Mouse (Mus musculus) liver, embryonic 14.5 days (tissue): ENCODE results near the gene Mepce. TPM values are rescaled to one million over a fixed set of nuclear protein-coding genes. Genes with fewer than 3 reads are reported as not detected.

Experiments
- ATAC-seq: fragments of 200-750 bp; cut with Nextera tagmentation; 2 replicates; pipeline ENCODE4 v1.8.0; 2017; ENCODE audit warnings: moderate number of reproducible peaks, mild to moderate bottlenecking, moderate library complexity; ENCODE audit not compliant: insufficient read depth
- DNase-seq, 3 experiments: peaks; one replicate each; pipeline ENCODE4 v3.0.0-alpha.2; 2012 to 2013; ENCODE audit warnings: low read depth in 3 of 3, low spot score in 3 of 3
- H3K27ac ChIP-seq: fragments of 300-500 bp; sonication (generic); 2 replicates; pipeline ENCODE4 v1.5.1; 2014; ENCODE audit warnings: moderate library complexity, mild to moderate bottlenecking, control low read depth, inconsistent platforms
- H3K27me3 ChIP-seq: fragments of 300-500 bp; sonication (generic); 2 replicates; pipeline ENCODE4 v1.6.1; 2014; ENCODE audit warnings: mild to moderate bottlenecking, low read length, moderate library complexity; ENCODE audit not compliant: control insufficient read depth, insufficient read depth
- H3K36me3 ChIP-seq: fragments of 300-500 bp; sonication (generic); replicated peaks from 2 replicates; pipeline ENCODE4 v1.6.1; 2014; ENCODE audit warnings: low read depth; ENCODE audit not compliant: control insufficient read depth, insufficient read depth
- H3K4me1 ChIP-seq, 2 experiments: fragments of 200-500 bp in 1 of 2; fragments of 300-500 bp in 1 of 2; sonication (generic) in 1 of 2; replicated peaks; 2 replicates each; pipeline ENCODE4 v1.6.1; 2012 to 2014; ENCODE audit warnings: antibody characterized with exemption in 1 of 2, inconsistent platforms in 1 of 2, low read length in 1 of 2; ENCODE audit not compliant: control insufficient read depth in 2 of 2, insufficient read depth in 2 of 2
- H3K4me2 ChIP-seq: fragments of 300-500 bp; sonication (generic); 2 replicates; pipeline ENCODE4 v1.6.1; 2014; ENCODE audit warnings: low read depth, mild to moderate bottlenecking, control low read depth, moderate library complexity
- H3K4me3 ChIP-seq, 2 experiments: fragments of 200-500 bp in 1 of 2; fragments of 300-500 bp in 1 of 2; sonication (generic) in 1 of 2; 2 replicates each; pipeline ENCODE4 v1.5.1; 2012 to 2014; ENCODE audit warnings: low read depth in 2 of 2, low read length in 2 of 2, mild to moderate bottlenecking in 2 of 2, control low read depth in 1 of 2, inconsistent platforms in 1 of 2, moderate library complexity in 1 of 2; ENCODE audit not compliant: insufficient read depth in 1 of 2
- H3K9ac ChIP-seq: fragments of 300-500 bp; sonication (generic); replicated peaks from 2 replicates; pipeline ENCODE4 v1.6.1; 2014; ENCODE audit warnings: mild to moderate bottlenecking, control low read depth, moderate library complexity
- H3K9me3 ChIP-seq: fragments of 300-500 bp; sonication (generic); 2 replicates; pipeline ENCODE4 v1.6.1; 2016; ENCODE audit warnings: low read length, mixed read lengths; ENCODE audit not compliant: control insufficient read depth
- CTCF ChIP-seq: IDR thresholded peaks from 2 replicates; pipeline ENCODE4 v1.5.1; 2016; ENCODE audit warnings: antibody characterized with exemption, low read depth, control low read depth
- EP300 ChIP-seq: IDR thresholded peaks from 2 replicates; pipeline ENCODE4 v1.6.1; 2016; ENCODE audit warnings: antibody characterized with exemption, low read depth
- WGBS: fragments of 180-500 bp; shearing (Covaris S2); extraction: QIAGEN DNeasy Blood & Tissue Kit; methylation state at CpG from one replicate; pipeline ENCODE4 v1.1.7; 2014; ENCODE audit not compliant: insufficient replicate concordance; 5-methylcytosine and 5-hydroxymethylcytosine counted together
- polyA plus RNA-seq, 2 experiments: library from polyadenylated mRNA; depleted of rRNA in 1 of 2; stranded (reverse) in 1 of 2; unstranded in 1 of 2; fragments of >200 nt; fragmentation: Nextera tagmentation in 1 of 2; extraction: Ambion mirVana in 1 of 2; gene quantifications; 2 replicates each; pipeline versions ENCODE4 v1.2.1 to v1.2.3; 2012 to 2014

Mepce gene
- polyA plus RNA-seq, 2 experiments, result 6.4 to 13.3 TPM

DNA sequence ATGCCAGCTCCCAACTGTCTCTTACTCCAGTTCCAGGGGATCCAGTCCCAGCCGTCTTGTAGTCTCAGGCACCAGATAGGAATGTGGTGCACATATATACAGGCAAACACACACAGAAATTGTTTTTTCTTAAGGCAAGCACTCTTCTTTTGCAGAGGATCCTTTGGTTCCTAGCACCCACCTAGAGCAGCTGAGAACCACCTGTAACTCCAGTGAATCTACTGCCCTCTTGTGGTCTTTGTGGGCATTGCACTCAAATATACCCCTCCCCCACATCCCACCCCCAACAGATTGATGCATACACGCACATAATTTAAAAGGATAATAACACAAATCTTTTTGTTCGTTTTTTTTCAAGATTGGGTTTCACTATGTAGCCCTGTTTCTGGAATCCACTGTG is 21.2 kb downstream of the Mepce start:
- Histone ChIP-seq H3K27ac (no peak overlapping the region), H3K4me2 (no peak overlapping the region), H3K9me3 (no peaks in the 10 kb centered on the region), H3K4me1 (no peaks in the 10 kb centered on the region), H3K9ac (no peak overlapping the region), H3K4me3 (no peak overlapping the region), H3K36me3 (no peaks in the 10 kb centered on the region), H3K27me3 (no peaks in the 10 kb centered on the region)
- DNase-seq (no peak), ATAC-seq (no peak)
- peak; percentile 79 for TF ChIP-seq CTCF
- TF ChIP-seq EP300, result no peak
- WGBS, result 52% methylated on average over 3 of the region's 3 CpGs

GRCm38 (mm10) chr5:137764609-137765340 is 22.7 kb downstream of the Mepce start:
- Histone ChIP-seq H3K4me3 (no peak overlapping the region), H3K4me1 (no peaks in the 10 kb centered on the region), H3K27me3 (no peaks in the 10 kb centered on the region), H3K9ac (no peak overlapping the region), H3K36me3 (no peaks in the 10 kb centered on the region), H3K4me2 (no peak overlapping the region), H3K27ac (no peak overlapping the region), H3K9me3 (no peaks in the 10 kb centered on the region)
- 64% methylated on average over 9 of the region's 9 CpGs for WGBS
- no peak for DNase-seq
- no peak for TF ChIP-seq EP300
- TF ChIP-seq CTCF, result no peak
- no peak for ATAC-seq

GRCm38 (mm10) chr5:137759971-137760412 is 27.5 kb downstream of the Mepce start:
- Histone ChIP-seq H3K36me3 (peaks cover 33% of the 10 kb centered on the region), H3K4me2 (no peak overlapping the region), H3K4me3 (no peak overlapping the region), H3K27me3 (no peaks in the 10 kb centered on the region), H3K9me3 (no peaks in the 10 kb centered on the region), H3K9ac (no peak overlapping the region), H3K4me1 (no peaks in the 10 kb centered on the region), H3K27ac (no peak overlapping the region)
- ATAC-seq (peak; percentile 61), DNase-seq (peak; percentile 68 to 75 (median 73))
- TF ChIP-seq CTCF (peak; percentile 98), EP300 (no peak)
- 41% methylated on average over 4 of the region's 4 CpGs for WGBS

GRCm38 (mm10) chr5:137758921-137759534 is 28.4 kb downstream of the Mepce start:
- TF ChIP-seq EP300, result no peak
- TF ChIP-seq CTCF, result no peak
- no peak for ATAC-seq

DNA sequence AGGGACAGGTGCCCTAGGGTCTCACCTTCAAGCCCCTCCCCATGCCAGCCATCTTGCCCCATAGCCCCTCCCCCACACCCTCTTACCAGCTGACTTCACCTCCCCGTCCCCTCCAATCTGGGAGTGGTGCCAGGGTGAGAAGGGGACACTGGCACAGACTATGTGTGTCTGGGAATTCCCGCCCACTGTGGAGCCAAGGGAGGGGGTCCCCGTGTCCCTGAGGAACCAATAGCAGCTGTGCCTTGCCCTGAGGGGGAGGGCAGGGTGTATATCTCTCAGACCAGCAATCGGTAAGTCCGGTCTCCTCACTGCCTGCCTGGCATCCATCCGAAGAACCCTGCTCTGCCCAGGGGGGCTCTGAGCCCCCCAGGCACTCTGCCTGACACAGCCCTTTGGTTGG is 29.6 kb downstream of the Mepce start:
- no peak for ATAC-seq

More at GRCm38 (mm10) chr5:137758921-137759534, 28.4 kb downstream of the Mepce start:
- WGBS, result 86% methylated on average over 19 of the region's 19 CpGs
- no peak overlapping the region for H3K27ac ChIP-seq
- H3K4me3 ChIP-seq, result no peak overlapping the region
- no peaks in the 10 kb centered on the region for H3K27me3 ChIP-seq
- no peaks in the 10 kb centered on the region for H3K9me3 ChIP-seq
- DNase-seq, result no peak
- H3K36me3 ChIP-seq, result peaks cover 34% of the 10 kb centered on the region
- no peak overlapping the region for H3K4me2 ChIP-seq
- no peaks in the 10 kb centered on the region for H3K4me1 ChIP-seq
- no peak overlapping the region for H3K9ac ChIP-seq

More for the DNA sequence above, 29.6 kb downstream of the Mepce start:
- H3K4me1 ChIP-seq, result no peaks in the 10 kb centered on the region
- peaks cover 46% of the 10 kb centered on the region for H3K36me3 ChIP-seq
- no peak overlapping the region for H3K4me2 ChIP-seq
- no peak overlapping the region for H3K27ac ChIP-seq
- H3K27me3 ChIP-seq, result no peaks in the 10 kb centered on the region
- no peak for TF ChIP-seq EP300
- TF ChIP-seq CTCF, result no peak
- DNase-seq, result no peak
- no peaks in the 10 kb centered on the region for H3K9me3 ChIP-seq
- no peak overlapping the region for H3K9ac ChIP-seq
- no peak overlapping the region for H3K4me3 ChIP-seq
- WGBS, result 79% methylated on average over 6 of the region's 6 CpGs
